Mouse (Mus musculus) myocyte (in vitro differentiated cells): ENCODE data around the gene Nr2e3. TPM values are rescaled to one million over a fixed set of nuclear protein-coding genes. Genes with fewer than 3 reads are reported as not detected.

Experiments
- H3K27me3 ChIP-seq: one replicate; pipeline ENCODE4 v1.6.1; 2011; ENCODE audit not compliant: control insufficient read depth, insufficient read depth, insufficient read length
- H3K36me3 ChIP-seq: one replicate; pipeline ENCODE4 v1.6.1; 2011; ENCODE audit not compliant: control insufficient read depth, insufficient read depth
- H3K4me2 ChIP-seq: one replicate; pipeline ENCODE4 v1.6.1; 2011; ENCODE audit warnings: low read depth, control low read depth
- H3K4me3 ChIP-seq: one replicate; pipeline ENCODE4 v1.5.1; 2011; ENCODE audit warnings: mild to moderate bottlenecking, control low read depth, moderate library complexity
- H3K79me2 ChIP-seq: one replicate; pipeline ENCODE4 v1.6.1; 2011; ENCODE audit not compliant: control insufficient read depth, insufficient read depth
- H3ac ChIP-seq: one replicate; pipeline ENCODE4 v1.6.1; 2011; ENCODE audit not compliant: control insufficient read depth, insufficient read length
- CEBPB ChIP-seq: IDR thresholded peaks from 2 replicates; pipeline ENCODE4 v1.6.1; 2011; ENCODE audit warnings: mild to moderate bottlenecking, moderate library complexity; ENCODE audit not compliant: poor library complexity, insufficient read depth, severe bottlenecking
- E2F4 ChIP-seq: IDR thresholded peaks from one replicate; pipeline ENCODE4 v1.6.1; 2011; ENCODE audit warnings: mild to moderate bottlenecking, control low read depth, moderate library complexity; ENCODE audit not compliant: insufficient read depth
- MAX ChIP-seq: IDR thresholded peaks from one replicate; pipeline ENCODE4 v1.6.1; 2011; ENCODE audit warnings: low read depth, mild to moderate bottlenecking, control low read depth
- MYOD1 ChIP-seq, 3 experiments: IDR thresholded peaks; one replicate each; pipeline ENCODE4 v1.6.1; 2011; ENCODE audit warnings: control low read depth in 2 of 3, low read depth in 2 of 3, mild to moderate bottlenecking in 2 of 3, moderate library complexity in 1 of 3; ENCODE audit not compliant: insufficient read length in 2 of 3, control insufficient read depth in 1 of 3
- MYOG ChIP-seq, 3 experiments: IDR thresholded peaks; one replicate each; pipeline ENCODE4 v1.6.1; 2011; ENCODE audit warnings: control low read depth in 2 of 3, low read depth in 2 of 3, mild to moderate bottlenecking in 2 of 3; ENCODE audit not compliant: insufficient read length in 2 of 3, control insufficient read depth in 1 of 3, insufficient read depth in 1 of 3
- POLR2A ChIP-seq: IDR thresholded peaks from one replicate; pipeline ENCODE4 v1.6.1; 2011; ENCODE audit warnings: low read depth, mild to moderate bottlenecking, control low read depth, moderate library complexity; ENCODE audit not compliant: insufficient read length
- POLR2AphosphoS2 ChIP-seq: IDR thresholded peaks from one replicate; pipeline ENCODE4 v1.6.1; 2011; ENCODE audit warnings: low read depth, control low read depth; ENCODE audit not compliant: insufficient read length
- REST ChIP-seq: IDR thresholded peaks from one replicate; pipeline ENCODE4 v1.6.1; 2011; ENCODE audit warnings: mild to moderate bottlenecking, control low read depth, moderate library complexity; ENCODE audit not compliant: insufficient read depth, insufficient read length
- SRF ChIP-seq: IDR thresholded peaks from one replicate; pipeline ENCODE4 v1.6.1; 2011; ENCODE audit warnings: low read depth; ENCODE audit not compliant: control insufficient read depth, insufficient read length
- TCF12 ChIP-seq: IDR thresholded peaks from one replicate; pipeline ENCODE4 v1.6.1; 2011; ENCODE audit warnings: mild to moderate bottlenecking, control low read depth; ENCODE audit not compliant: poor library complexity, insufficient read depth, severe bottlenecking
- TCF3 ChIP-seq: IDR thresholded peaks from one replicate; pipeline ENCODE4 v1.6.1; 2011; ENCODE audit warnings: low read depth, control low read depth; ENCODE audit not compliant: insufficient read length
- USF1 ChIP-seq: IDR thresholded peaks from one replicate; pipeline ENCODE4 v1.6.1; 2011; ENCODE audit warnings: low read depth, mild to moderate bottlenecking, control low read depth, moderate library complexity
- polyA plus RNA-seq: library from polyadenylated mRNA; unstranded; fragments of >200 nt; fragmentation: generic; extraction: Trizol; gene quantifications from one replicate; pipeline ENCODE4 v1.2.1, GENCODE M21; 2012; ENCODE audit warnings: missing spikeins

Gene Nr2e3
- polyA plus RNA-seq, 1 experiment = not detected

DNA sequence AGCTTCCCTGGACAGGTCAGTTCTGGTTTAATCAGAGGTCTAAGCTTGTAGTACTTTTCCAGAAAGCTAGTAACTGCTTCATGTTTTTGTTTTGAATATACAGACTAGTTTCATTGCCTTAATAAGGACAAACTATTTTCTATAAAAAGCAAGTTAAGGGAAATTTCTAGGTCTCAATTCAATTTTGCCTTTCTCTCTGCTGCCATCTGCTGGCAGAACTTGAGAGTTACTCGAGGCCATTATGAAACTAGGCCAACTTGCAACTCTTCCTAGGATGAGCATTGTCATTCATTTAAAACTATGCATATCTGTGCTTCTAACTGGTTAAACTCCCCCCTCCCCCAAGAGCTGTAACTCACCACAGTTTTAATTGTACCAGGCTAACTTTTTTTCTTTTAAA is 29.4 kb upstream of the Nr2e3 start:
- Histone ChIP-seq H3K79me2 (no peaks in the 10 kb centered on the region), H3K4me2 (no peak overlapping the region), H3K4me3 (no peak overlapping the region), H3K36me3 (no peaks in the 10 kb centered on the region), H3K27me3 (no peaks in the 10 kb centered on the region), H3ac (no peak overlapping the region)
- TF ChIP-seq SRF (no peak), MYOG (IDR thresholded peaks at IDR 0.05; ENCODE audit: control insufficient read depth in 1 of 3, insufficient read depth in 1 of 3, insufficient read length in 2 of 3, low read depth in 2 of 3) (no peak), MAX (no peak), POLR2A (no peak), TCF3 (no peak), REST (no peak)

DNA sequence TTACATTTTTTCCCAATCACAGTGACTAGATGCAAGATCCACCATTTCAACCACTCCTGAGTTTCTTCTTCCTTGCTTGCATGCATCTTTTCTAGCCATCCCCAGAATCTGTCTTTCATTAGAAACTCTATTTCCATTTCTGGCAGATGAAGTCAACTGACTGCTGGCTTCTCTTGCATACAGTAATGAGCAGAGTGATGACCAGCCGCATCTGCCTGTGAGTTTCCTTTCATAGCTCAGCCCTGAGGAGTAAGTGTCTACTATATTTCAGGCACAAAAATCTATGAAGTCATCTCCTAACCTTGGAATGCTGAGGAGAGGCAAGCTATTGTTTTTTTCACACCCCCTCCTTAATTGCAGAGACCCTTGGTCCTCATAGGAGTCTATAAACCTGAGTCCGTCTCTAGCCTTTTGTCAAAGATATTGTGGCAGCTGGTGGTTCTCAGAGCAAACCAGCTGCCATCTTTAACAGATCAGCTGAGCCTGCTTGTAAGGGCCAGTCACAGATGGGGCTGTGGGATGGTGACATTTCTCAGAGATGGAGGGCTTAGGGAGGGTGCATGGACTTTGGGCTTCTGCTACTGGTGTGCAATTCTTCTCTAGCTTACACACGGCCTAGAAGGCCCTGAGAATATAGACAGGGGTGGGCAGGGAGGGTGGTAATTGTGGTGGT is 25.6 kb upstream of the Nr2e3 start:
- H3K4me2 ChIP-seq = no peak overlapping the region
- H3ac ChIP-seq = no peak overlapping the region
- H3K36me3 ChIP-seq = no peaks in the 10 kb centered on the region
- no peaks in the 10 kb centered on the region for H3K79me2 ChIP-seq
- TF ChIP-seq MAX (no peak), MYOG (IDR thresholded peaks at IDR 0.05; ENCODE audit: control insufficient read depth in 1 of 3, insufficient read depth in 1 of 3, insufficient read length in 2 of 3, low read depth in 2 of 3) (no peak), TCF12 (no peak), REST (no peak), CEBPB (no peak), MYOD1 (IDR thresholded peaks at IDR 0.05; ENCODE audit: control insufficient read depth in 1 of 3, insufficient read length in 2 of 3, low read depth in 2 of 3) (no peak), POLR2AphosphoS2 (no peak), TCF3 (no peak), E2F4 (no peak), POLR2A (no peak), USF1 (no peak), SRF (no peak)
- no peak overlapping the region for H3K4me3 ChIP-seq
- peaks cover 4% of the 10 kb centered on the region for H3K27me3 ChIP-seq

DNA sequence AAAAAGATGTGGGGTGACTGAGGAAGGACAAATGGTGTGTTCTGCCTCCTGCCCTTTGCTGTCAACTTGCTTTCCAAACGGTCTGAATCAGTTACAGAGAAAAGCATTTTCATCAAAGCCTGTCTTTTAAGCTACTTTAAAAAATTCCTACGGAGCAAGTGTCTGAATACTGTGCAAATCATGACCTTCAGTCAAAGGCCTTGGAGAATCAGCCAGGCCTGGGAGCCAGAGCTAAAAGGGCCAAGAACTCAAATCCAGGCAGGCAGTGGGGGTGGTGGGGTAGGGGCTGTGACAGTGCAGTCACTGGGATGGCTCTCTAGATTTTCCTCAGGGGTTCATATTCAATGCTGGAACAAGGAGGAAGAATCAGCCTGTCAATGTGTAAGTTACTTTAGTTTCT is 20.7 kb upstream of the Nr2e3 start:
- Histone ChIP-seq H3K27me3 (peaks cover 4% of the 10 kb centered on the region), H3K79me2 (no peaks in the 10 kb centered on the region), H3ac (no peak overlapping the region), H3K4me3 (no peak overlapping the region), H3K4me2 (no peak overlapping the region), H3K36me3 (no peaks in the 10 kb centered on the region)
- TF ChIP-seq POLR2A (no peak), E2F4 (no peak), CEBPB (no peak), USF1 (no peak)

DNA sequence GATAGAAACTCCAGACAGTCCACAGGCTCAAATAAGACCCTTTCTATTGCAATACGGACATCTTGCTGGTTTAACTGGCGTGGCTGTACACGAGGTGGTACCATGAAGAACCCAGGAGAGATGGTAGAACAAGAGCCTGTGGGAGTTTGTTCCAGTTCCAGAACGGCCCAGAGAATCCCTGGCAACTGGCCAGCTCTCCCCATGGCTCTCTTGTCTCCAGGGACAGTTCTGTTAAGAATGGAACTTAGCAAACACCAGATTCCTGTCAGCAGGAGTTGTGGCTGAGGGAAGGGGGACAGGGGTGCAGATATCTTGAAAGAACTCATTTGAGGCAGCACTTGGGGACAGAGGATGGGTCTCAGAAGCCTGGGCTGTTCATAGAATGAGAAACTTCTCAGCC is 10.8 kb upstream of the Nr2e3 start:
- no peak for TF ChIP-seq REST
- no peak for TF ChIP-seq E2F4
- TF ChIP-seq TCF12 = no peak
- TF ChIP-seq MYOG (IDR thresholded peaks at IDR 0.05; ENCODE audit: control insufficient read depth in 1 of 3, insufficient read depth in 1 of 3, insufficient read length in 2 of 3, low read depth in 2 of 3) = no peak
- TF ChIP-seq POLR2AphosphoS2 = no peak
- no peak for TF ChIP-seq POLR2A
- no peak for TF ChIP-seq MAX
- no peak for TF ChIP-seq CEBPB
- TF ChIP-seq TCF3 = no peak
- no peak for TF ChIP-seq SRF
- TF ChIP-seq MYOD1 (IDR thresholded peaks at IDR 0.05; ENCODE audit: control insufficient read depth in 1 of 3, insufficient read length in 2 of 3, low read depth in 2 of 3) = no peak
- no peak for TF ChIP-seq USF1
- no peaks in the 10 kb centered on the region for H3K36me3 ChIP-seq
- H3K4me3 ChIP-seq = no peak overlapping the region
- no peaks in the 10 kb centered on the region for H3K79me2 ChIP-seq
- no peak overlapping the region for H3K4me2 ChIP-seq
- H3K27me3 ChIP-seq = peaks cover 5% of the 10 kb centered on the region
- no peak overlapping the region for H3ac ChIP-seq

DNA sequence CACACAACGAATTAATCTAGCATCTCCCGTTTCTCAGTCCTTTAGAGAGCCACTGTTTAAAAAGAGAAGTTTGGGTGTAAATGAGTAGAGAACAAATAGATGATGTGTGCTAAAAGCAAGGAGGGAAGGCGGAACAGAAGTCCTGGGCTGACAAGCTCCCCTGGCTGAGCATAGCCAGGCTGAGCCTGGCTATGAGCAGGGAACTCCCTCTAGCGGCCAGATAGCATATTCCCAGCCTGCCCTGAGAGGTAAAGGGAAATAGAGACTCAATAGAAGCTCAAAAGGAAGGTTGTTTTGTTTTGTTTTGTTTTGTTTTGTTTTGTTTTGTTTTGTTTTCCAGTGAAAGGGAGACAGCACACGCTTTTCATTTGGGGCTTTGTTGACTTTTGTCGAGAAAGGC is 8.9 kb upstream of the Nr2e3 start:
- no peak overlapping the region for H3ac ChIP-seq
- no peaks in the 10 kb centered on the region for H3K36me3 ChIP-seq
- H3K27me3 ChIP-seq = peaks cover 9% of the 10 kb centered on the region
- H3K4me2 ChIP-seq = no peak overlapping the region
- no peak overlapping the region for H3K4me3 ChIP-seq
- H3K79me2 ChIP-seq = no peaks in the 10 kb centered on the region
- TF ChIP-seq POLR2AphosphoS2 (no peak), TCF12 (no peak), TCF3 (no peak), MAX (no peak), POLR2A (no peak), MYOG (IDR thresholded peaks at IDR 0.05; ENCODE audit: control insufficient read depth in 1 of 3, insufficient read depth in 1 of 3, insufficient read length in 2 of 3, low read depth in 2 of 3) (no peak), MYOD1 (IDR thresholded peaks at IDR 0.05; ENCODE audit: control insufficient read depth in 1 of 3, insufficient read length in 2 of 3, low read depth in 2 of 3) (no peak), SRF (no peak), REST (no peak), E2F4 (no peak), CEBPB (no peak), USF1 (no peak)
